Mouse (Mus musculus) bone marrow, adult 2 months (tissue): ENCODE data around the gene Serpine1. TPM values are rescaled to one million over a fixed set of nuclear protein-coding genes. Genes with fewer than 3 reads are reported as not detected.

Experiments used
- H3K27ac ChIP-seq: fragments of 200-500 bp; 2 replicates; pipeline ENCODE4 v1.5.1; 2012; ENCODE audit warnings: low read depth, mild to moderate bottlenecking, control low read depth, inconsistent platforms, low read length; ENCODE audit not compliant: control insufficient read depth, poor library complexity, insufficient read depth
- H3K4me1 ChIP-seq: fragments of 200-500 bp; 2 replicates; pipeline ENCODE4 v1.6.1; 2011; ENCODE audit warnings: low read length; ENCODE audit not compliant: control insufficient read depth, insufficient read depth
- H3K4me3 ChIP-seq: fragments of 200-500 bp; replicated peaks from 2 replicates; pipeline ENCODE3; 2011; ENCODE audit warnings: mild to moderate bottlenecking, low read depth, low read length, control low read depth; ENCODE audit not compliant: control insufficient read depth
- CTCF ChIP-seq: fragments of 200-500 bp; IDR thresholded peaks from 2 replicates; pipeline ENCODE4 v1.5.1; 2011; ENCODE audit warnings: low read length, control low read depth; ENCODE audit not compliant: control insufficient read depth, insufficient read depth
- POLR2A ChIP-seq: fragments of 200-500 bp; IDR thresholded peaks from 2 replicates; pipeline ENCODE4 v1.6.1; 2011; ENCODE audit warnings: low read depth, mild to moderate bottlenecking, control low read depth, low read length, borderline replicate concordance; ENCODE audit not compliant: control insufficient read depth
- WGBS: fragments of 180-500 bp; shearing (Covaris S2); methylation state at CpG from one replicate; pipeline ENCODE4 v1.1.7; 2018; 5-methylcytosine and 5-hydroxymethylcytosine counted together
- polyA plus RNA-seq: library from polyadenylated mRNA; stranded (reverse); fragments of >200 nt; gene quantifications from 2 replicates; pipeline ENCODE4 v1.2.4, GENCODE M21; 2011; ENCODE audit warnings: low replicate concordance; ENCODE audit not compliant: missing spikeins, insufficient read depth, insufficient read length

The Serpine1 gene
- polyA plus RNA-seq, 1 experiment: 3.1 TPM

- TF ChIP-seq POLR2A (no peak), CTCF (no peak)
- 96% methylated on average over 5 of the region's 5 CpGs for WGBS
- Histone ChIP-seq H3K4me1 (peaks cover 3% of the 10 kb centered on the region; the same call in 1 of the 2 replicates), H3K4me3 (no peak overlapping the region), H3K27ac (no peak overlapping the region)
These were observed 39.7 kb upstream of the Serpine1 start for GRCm38 (mm10) chr5:137111542-137112408.

DNA sequence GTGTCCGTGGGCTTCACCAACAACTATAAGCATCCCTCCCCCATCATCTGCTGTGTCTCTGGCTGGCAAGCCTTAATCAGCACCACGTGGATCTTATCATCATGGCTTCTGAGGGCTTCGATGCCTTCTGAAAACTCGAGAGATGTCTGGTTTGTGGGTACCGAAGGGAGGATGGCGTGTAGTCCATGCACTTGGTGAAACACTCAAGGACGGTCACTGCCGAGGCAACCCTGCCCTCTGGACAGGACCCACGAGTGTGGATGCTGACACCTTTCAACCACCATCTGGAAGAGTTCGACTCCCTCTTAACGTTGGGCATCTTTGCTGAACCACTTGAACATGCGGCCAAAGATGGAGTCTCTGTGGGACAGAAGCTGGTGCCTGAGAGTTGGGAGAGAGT, 38.8 kb upstream of the Serpine1 start:
- no peak overlapping the region for H3K27ac ChIP-seq
- 95% methylated on average over 12 of the region's 12 CpGs for WGBS
- peaks cover 3% of the 10 kb centered on the region; the same call in 1 of the 2 replicates for H3K4me1 ChIP-seq
- TF ChIP-seq CTCF (no peak), POLR2A (no peak)
- H3K4me3 ChIP-seq: no peak overlapping the region

- 90% methylated on average over 25 of the region's 25 CpGs for WGBS
- no peak overlapping the region for H3K4me3 ChIP-seq
- H3K4me1 ChIP-seq: peaks cover 2% of the 10 kb centered on the region; the same call in 1 of the 2 replicates
- TF ChIP-seq POLR2A (peak; percentile 51; the same call in 1 of the 2 replicates), CTCF (no peak)
- H3K27ac ChIP-seq: no peak overlapping the region
These were observed 38.0 kb upstream of the Serpine1 start for GRCm38 (mm10) chr5:137109941-137110593.

DNA sequence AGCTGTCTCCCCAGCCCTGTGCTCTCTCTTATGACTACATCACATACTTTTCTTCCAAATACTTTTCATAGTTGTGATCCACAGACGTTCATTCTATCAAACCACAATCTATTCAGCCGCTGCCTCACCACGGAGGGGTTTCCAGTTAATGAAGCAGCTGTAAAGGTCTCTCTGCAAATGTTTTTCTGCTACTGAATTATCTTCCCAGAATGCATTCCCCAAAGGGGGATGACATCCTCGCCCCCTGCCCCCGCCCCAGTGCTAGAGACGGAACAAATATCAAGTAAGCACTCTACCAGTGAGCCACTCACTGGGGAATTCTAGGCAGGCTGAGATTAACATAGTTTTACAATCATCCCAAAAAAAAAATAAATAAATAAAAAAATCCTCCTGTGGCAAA, 36.0 kb upstream of the Serpine1 start:
- WGBS: 74% methylated on average over 6 of the region's 6 CpGs
- Histone ChIP-seq H3K4me3 (no peak overlapping the region), H3K27ac (no peak overlapping the region), H3K4me1 (peaks cover 3% of the 10 kb centered on the region; the same call in 1 of the 2 replicates)
- no peak for TF ChIP-seq CTCF
- TF ChIP-seq POLR2A: no peak

GRCm38 (mm10) chr5:137107670-137108069, 35.6 kb upstream of the Serpine1 start:
- no peak for TF ChIP-seq POLR2A
- TF ChIP-seq CTCF: no peak
- Histone ChIP-seq H3K27ac (no peak overlapping the region), H3K4me3 (no peak overlapping the region), H3K4me1 (peaks cover 3% of the 10 kb centered on the region; the same call in 1 of the 2 replicates)
- 72% methylated on average over 8 of the region's 8 CpGs for WGBS

- H3K4me1 ChIP-seq: peaks cover 3% of the 10 kb centered on the region; the same call in 1 of the 2 replicates
- H3K4me3 ChIP-seq: no peak overlapping the region
- H3K27ac ChIP-seq: no peak overlapping the region
- TF ChIP-seq POLR2A: no peak
- peak; percentile 40 for TF ChIP-seq CTCF
- 27% methylated on average over 6 of the region's 6 CpGs for WGBS
These were observed 35.0 kb upstream of the Serpine1 start for GRCm38 (mm10) chr5:137107024-137107423.

GRCm38 (mm10) chr5:137106434-137106833, 34.4 kb upstream of the Serpine1 start:
- TF ChIP-seq POLR2A (no peak), CTCF (no peak)
- Histone ChIP-seq H3K4me3 (no peak overlapping the region), H3K27ac (no peak overlapping the region), H3K4me1 (peaks cover 3% of the 10 kb centered on the region; the same call in 1 of the 2 replicates)
- WGBS: 87% methylated on average over 4 of the region's 4 CpGs

DNA sequence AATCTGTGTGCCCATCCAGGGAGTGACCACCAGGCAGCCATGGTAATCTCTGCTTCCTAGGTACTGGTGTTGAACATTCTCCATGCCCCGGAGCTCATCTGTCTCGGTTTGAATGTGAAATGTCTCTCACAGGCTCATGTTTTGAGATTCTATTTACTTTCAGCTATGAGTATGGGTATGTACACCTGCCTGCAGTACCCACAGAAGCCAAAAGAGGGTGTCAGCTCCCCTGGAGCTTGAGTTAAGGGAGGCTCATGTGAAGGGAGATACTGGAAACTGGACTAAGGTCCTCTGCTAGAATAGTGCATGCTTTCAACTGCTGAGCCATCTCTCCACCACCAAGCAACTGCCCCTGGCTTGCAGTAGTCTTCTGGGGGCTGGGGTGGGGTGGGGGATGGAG, 31.9 kb upstream of the Serpine1 start:
- TF ChIP-seq POLR2A (no peak), CTCF (no peak)
- WGBS: 93% methylated on average over 2 of the region's 2 CpGs
- no peak overlapping the region for H3K4me3 ChIP-seq
- peak overlapping the region; percentile 77 for H3K27ac ChIP-seq
- H3K4me1 ChIP-seq: peaks cover 3% of the 10 kb centered on the region; the same call in 1 of the 2 replicates
